Mouse (Mus musculus) intestine, embryonic 14.5 days (tissue): ENCODE data around the gene Gramd1a. TPM values are rescaled to one million over a fixed set of nuclear protein-coding genes. Genes with fewer than 3 reads are reported as not detected.
A peak's percentile ranks its signal among the peaks of the same experiment; 100 is the strongest.

Source experiments
- ATAC-seq: fragments of 200-750 bp; cut with Nextera tagmentation; replicated peaks from 2 replicates; pipeline ENCODE4 v1.8.0; 2017; ENCODE audit warnings: low read depth, moderate number of reproducible peaks, moderate TSS enrichment, moderate library complexity; ENCODE audit not compliant: low FRiP score, low TSS enrichment
- DNase-seq: peaks from one replicate; pipeline ENCODE4 v3.0.0-alpha.2; 2018; ENCODE audit warnings: low spot score
- H3K27ac ChIP-seq: fragments of 300-500 bp; sonication (generic); 2 replicates; pipeline ENCODE4 v1.5.1; 2014; ENCODE audit warnings: low read depth, mild to moderate bottlenecking, control low read depth
- H3K27me3 ChIP-seq: fragments of 300-500 bp; sonication (generic); replicated peaks from 2 replicates; pipeline ENCODE4 v1.6.1; 2014; ENCODE audit warnings: low read length, control low read depth; ENCODE audit not compliant: control insufficient read depth, insufficient read depth
- H3K36me3 ChIP-seq: fragments of 300-500 bp; sonication (generic); 2 replicates; pipeline ENCODE4 v1.6.1; 2014; ENCODE audit warnings: low read length, control low read depth; ENCODE audit not compliant: control insufficient read depth, insufficient read depth
- H3K4me1 ChIP-seq: fragments of 300-500 bp; sonication (generic); replicated peaks from 2 replicates; pipeline ENCODE4 v1.6.1; 2014; ENCODE audit warnings: low read length, control low read depth, mixed read lengths; ENCODE audit not compliant: control insufficient read depth, insufficient read depth
- H3K4me2 ChIP-seq: fragments of 300-500 bp; sonication (generic); 2 replicates; pipeline ENCODE4 v1.6.1; 2014; ENCODE audit warnings: low read length
- H3K4me3 ChIP-seq: fragments of 300-500 bp; sonication (generic); 2 replicates; pipeline ENCODE4 v1.5.1; 2014; ENCODE audit warnings: low read depth, low read length, control low read depth, mixed read lengths
- H3K9ac ChIP-seq: fragments of 300-500 bp; sonication (generic); 2 replicates; pipeline ENCODE4 v1.6.1; 2014; ENCODE audit warnings: mild to moderate bottlenecking, low read length
- H3K9me3 ChIP-seq: fragments of 300-500 bp; sonication (generic); 2 replicates; pipeline ENCODE4 v1.6.1; 2016; ENCODE audit warnings: low read length, control low read depth; ENCODE audit not compliant: control insufficient read depth
- WGBS: fragments of 180-500 bp; shearing (Covaris S2); extraction: QIAGEN DNeasy Blood & Tissue Kit; methylation state at CpG from one replicate; pipeline ENCODE4 v1.1.7; 2014; 5-methylcytosine and 5-hydroxymethylcytosine counted together
- polyA plus RNA-seq: library from polyadenylated mRNA; unstranded; fragments of >200 nt; fragmentation: Nextera tagmentation; extraction: Ambion mirVana; gene quantifications from 2 replicates; pipeline ENCODE4 v1.2.1, GENCODE M21; 2014

Gene Gramd1a
- polyA plus RNA-seq, 1 experiment from 2014 or later = 54.2 TPM

GRCm38 (mm10) chr7:31119556-31119955 is 36.1 kb downstream of the Gramd1a start:
- Histone ChIP-seq H3K9ac (no peak overlapping the region), H3K27me3 (peaks cover 1% of the 10 kb centered on the region; the same call in 1 of the 2 replicates), H3K27ac (no peak overlapping the region), H3K36me3 (no peaks in the 10 kb centered on the region), H3K4me2 (no peak overlapping the region), H3K4me3 (no peak overlapping the region), H3K9me3 (no peaks in the 10 kb centered on the region), H3K4me1 (peaks cover 10% of the 10 kb centered on the region; the same call in 1 of the 2 replicates)
- DNase-seq = no peak
- WGBS = 91% methylated on average over 5 of the region's 5 CpGs
- ATAC-seq = no peak

- DNase-seq (no peak), ATAC-seq (no peak)
- Histone ChIP-seq H3K27ac (no peak overlapping the region), H3K4me2 (no peak overlapping the region), H3K9me3 (no peaks in the 10 kb centered on the region), H3K36me3 (no peaks in the 10 kb centered on the region), H3K27me3 (no peaks in the 10 kb centered on the region), H3K4me3 (no peak overlapping the region), H3K4me1 (peaks cover 10% of the 10 kb centered on the region; the same call in 1 of the 2 replicates), H3K9ac (no peak overlapping the region)
- 79% methylated on average over 7 of the region's 7 CpGs for WGBS
Measured at GRCm38 (mm10) chr7:31118486-31118885, 37.2 kb downstream of the Gramd1a start.

GRCm38 (mm10) chr7:31117465-31117864 is 38.2 kb downstream of the Gramd1a start:
- no peak overlapping the region for H3K4me2 ChIP-seq
- no peaks in the 10 kb centered on the region for H3K36me3 ChIP-seq
- ATAC-seq (no peak), DNase-seq (no peak)
- no peaks in the 10 kb centered on the region for H3K27me3 ChIP-seq
- no peak overlapping the region for H3K4me3 ChIP-seq
- no peak overlapping the region for H3K27ac ChIP-seq
- no peaks in the 10 kb centered on the region for H3K9me3 ChIP-seq
- WGBS = 87% methylated on average over 11 of the region's 11 CpGs
- no peak overlapping the region for H3K9ac ChIP-seq
- H3K4me1 ChIP-seq = peaks cover 10% of the 10 kb centered on the region; the same call in 1 of the 2 replicates

GRCm38 (mm10) chr7:31116721-31117145 is 39.0 kb downstream of the Gramd1a start:
- DNase-seq = no peak
- no peaks in the 10 kb centered on the region for H3K36me3 ChIP-seq
- no peak overlapping the region for H3K27ac ChIP-seq
- ATAC-seq = no peak
- WGBS = 45% methylated on average over 13 of the region's 16 CpGs
- H3K4me2 ChIP-seq = no peak overlapping the region
- H3K9ac ChIP-seq = no peak overlapping the region
- no peak overlapping the region for H3K4me3 ChIP-seq
- H3K4me1 ChIP-seq = peaks cover 10% of the 10 kb centered on the region; the same call in 1 of the 2 replicates
- H3K9me3 ChIP-seq = no peaks in the 10 kb centered on the region
- H3K27me3 ChIP-seq = no peaks in the 10 kb centered on the region

- H3K27ac ChIP-seq = peak overlapping the region; percentile 43; the same call in 1 of the 2 replicates
- H3K4me1 ChIP-seq = peaks cover 15% of the 10 kb centered on the region
- H3K9me3 ChIP-seq = no peaks in the 10 kb centered on the region
- H3K4me3 ChIP-seq = no peak overlapping the region
- H3K36me3 ChIP-seq = no peaks in the 10 kb centered on the region
- ATAC-seq = peak; percentile 29
- 24% methylated on average over 17 of the region's 17 CpGs for WGBS
- H3K4me2 ChIP-seq = peak overlapping the region; percentile 41
- H3K27me3 ChIP-seq = no peaks in the 10 kb centered on the region
- H3K9ac ChIP-seq = no peak overlapping the region
- no peak for DNase-seq
Measured at GRCm38 (mm10) chr7:31115587-31116043, 40.1 kb downstream of the Gramd1a start.

GRCm38 (mm10) chr7:31115182-31115581 is 40.5 kb downstream of the Gramd1a start, which contains the start of gene Hpn:
TSS of gene Hpn (minus strand) at chr7:31115290.
- no peaks in the 10 kb centered on the region for H3K27me3 ChIP-seq
- DNase-seq (peak; percentile 69), ATAC-seq (peak; percentile 79)
- WGBS = 21% methylated on average over 15 of the region's 15 CpGs
- H3K4me2 ChIP-seq = peak within 1 kb of the TSS; percentile 41
- H3K27ac ChIP-seq = peak within 1 kb of the TSS; percentile 43; the same call in 1 of the 2 replicates
- H3K9ac ChIP-seq = peak within 1 kb of the TSS; percentile 27; the same call in 1 of the 2 replicates
- no peaks in the 10 kb centered on the region for H3K9me3 ChIP-seq
- peaks cover 15% of the 10 kb centered on the region for H3K4me1 ChIP-seq
- peak within 1 kb of the TSS; percentile 16; the same call in 1 of the 2 replicates for H3K4me3 ChIP-seq
- no peaks in the 10 kb centered on the region for H3K36me3 ChIP-seq

- H3K4me1 ChIP-seq = peaks cover 15% of the 10 kb centered on the region
- 0 out of 2 replicates have a peak overlapping the region, but pooled peaks have one; percentile 33 for H3K27ac ChIP-seq
- H3K4me3 ChIP-seq = peak overlapping the region; percentile 16; the same call in 1 of the 2 replicates
- H3K36me3 ChIP-seq = no peaks in the 10 kb centered on the region
- H3K9me3 ChIP-seq = no peaks in the 10 kb centered on the region
- peak overlapping the region; percentile 27; the same call in 1 of the 2 replicates for H3K9ac ChIP-seq
- peak; percentile 38; the same call in 1 of the 2 replicates for ATAC-seq
- DNase-seq = peak; percentile 61
- peak overlapping the region; percentile 41 for H3K4me2 ChIP-seq
- 48% methylated on average over 10 of the region's 10 CpGs for WGBS
- H3K27me3 ChIP-seq = no peaks in the 10 kb centered on the region
Measured at GRCm38 (mm10) chr7:31114646-31115045, 41.0 kb downstream of the Gramd1a start.

- Histone ChIP-seq H3K4me2 (no peak overlapping the region), H3K36me3 (no peaks in the 10 kb centered on the region), H3K9me3 (no peaks in the 10 kb centered on the region), H3K4me3 (no peak overlapping the region), H3K27me3 (no peaks in the 10 kb centered on the region), H3K9ac (no peak overlapping the region), H3K27ac (no peak overlapping the region), H3K4me1 (peaks cover 15% of the 10 kb centered on the region)
- DNase-seq = no peak
- ATAC-seq = no peak
- 74% methylated on average over 6 of the region's 6 CpGs for WGBS
Measured at GRCm38 (mm10) chr7:31113800-31114199, 41.9 kb downstream of the Gramd1a start.

GRCm38 (mm10) chr7:31112036-31112435 is 43.7 kb downstream of the Gramd1a start:
- no peak for ATAC-seq
- H3K4me2 ChIP-seq = no peak overlapping the region
- H3K9ac ChIP-seq = no peak overlapping the region
- DNase-seq = no peak
- H3K4me1 ChIP-seq = peaks cover 15% of the 10 kb centered on the region
- 40% methylated on average over 4 of the region's 4 CpGs for WGBS
- H3K27me3 ChIP-seq = no peaks in the 10 kb centered on the region
- H3K9me3 ChIP-seq = no peaks in the 10 kb centered on the region
- no peak overlapping the region for H3K27ac ChIP-seq
- no peak overlapping the region for H3K4me3 ChIP-seq
- no peaks in the 10 kb centered on the region for H3K36me3 ChIP-seq
